9 mouse cellular contexts compared by ENCODE assay signal in genomic region chr4:130047331-130048202, GRCm38 (mm10). TPM values are rescaled to one million over a fixed set of nuclear protein-coding genes. Genes with fewer than 3 reads are reported as not detected.
DNase-seq lines count a peak whose midpoint lies in the region; ATAC-seq lines count a peak whose summit lies in the region.
"Had no signal": no experiment of that assay in that cellular context is flagged by ENCODE, and none has a peak within 500 bp of the region (broad histone marks: within the 10 kb centered on the region; RNA-seq: fewer than 3 reads in every experiment).

TSS of gene Col16a1 (plus strand) at chr4:130047840.

- ATAC-seq in frontal cortex, adult (ENCODE audit: low TSS enrichment), result peak; percentile 73; the same call in 1 of the 2 replicates
- no peak for ATAC-seq in erythroblast, adult 5-6 weeks (replicated peaks; ENCODE audit: low FRiP score, poor library complexity, severe bottlenecking)
- ATAC-seq: Patski had no signal

- peak; percentile 23 for DNase-seq in ES-CJ7 (ENCODE audit: low read depth, low spot score)
- DNase-seq in cerebellum, adult 9-10 months, result peak; percentile 44
- DNase-seq in heart, postnatal 25 days (ENCODE audit: low spot score), result peak; percentile 87
- peak; percentile 95 to 97 for DNase-seq in kidney, postnatal 4 days
- DNase-seq in lung, adult 18-20 months, result peak; percentile 91 to 95
- peak; percentile 94 for DNase-seq in ovary, postnatal 14 days (ENCODE audit: low spot score)

- intact Hi-C loops in heart, postnatal 25 days (cut with DNase I), result no loop called here

RNA-seq across cellular contexts. Expression of gene Col16a1, which starts in this region (rescaled TPM):
- 1 to 10 TPM; 9.1 to 9.3 TPM for total RNA-seq in heart, postnatal 25 days (2021)
- not detected in 2 replicates for total RNA-seq in erythroblast, adult 5-6 weeks (2015; ENCODE audit: low replicate concordance)
- 0.14 TPM in 1 of 2 replicates, not detected in the other for total RNA-seq in erythroblast, adult 5-6 weeks (2017; ENCODE audit: low replicate concordance)

Comparison
In these comparisons a context has a peak if more than half of its experiments do, and no peak if none do; other contexts are left out.
1. RNA of gene Col16a1 (total RNA-seq): 9.1 to 9.3 TPM in heart, postnatal 25 days; 0.14 TPM in erythroblast, adult 5-6 weeks; every median in the first group is over 4 times any median in the second.
2. DNase-seq: peak in every context shown above with its lines; median percentile 96 in kidney, postnatal 4 days; 94 in ovary, postnatal 14 days; 93 in lung, adult 18-20 months; 87 in heart, postnatal 25 days; 44 in cerebellum, adult 9-10 months; 23 in ES-CJ7.